9 mouse cellular contexts compared by ENCODE assay signal in genomic region chr5:99478716-99479115, GRCm38 (mm10).
DNase-seq lines count a peak whose midpoint lies in the region; ATAC-seq and TF ChIP-seq lines count a peak whose summit lies in the region.
"Had no signal": no experiment of that assay in that cellular context is flagged by ENCODE, and none has a peak within 500 bp of the region (broad histone marks: within the 10 kb centered on the region; RNA-seq: fewer than 3 reads in every experiment).

No protein-coding gene starts in this region.

- TF ChIP-seq CTCF in lung, postnatal 0 days (IDR thresholded peaks at IDR 0.05), result no peak

- peaks cover 20% of the 10 kb centered on the region for H3K4me1 ChIP-seq in lung, embryonic 15.5 days
- H3K4me1 ChIP-seq in lung, postnatal 0 days (ENCODE audit: insufficient read depth, low read depth, low read length), result peaks cover 10% of the 10 kb centered on the region; the same call in 1 of the 2 replicates
- H3K4me1 ChIP-seq in forebrain, embryonic 14.5 days (ENCODE audit: control insufficient read depth, insufficient read depth, low read length), result peaks cover 36% of the 10 kb centered on the region
- H3K4me1 ChIP-seq in liver, embryonic 11.5 days (replicated peaks; ENCODE audit: control insufficient read depth, insufficient read depth, low read length), result peaks cover 21% of the 10 kb centered on the region

- H3K4me3 ChIP-seq in lung, embryonic 15.5 days, result no peak overlapping the region
- H3K4me3 ChIP-seq in lung, postnatal 0 days (ENCODE audit: low read depth, low read length), result no peak overlapping the region
- no peak overlapping the region for H3K4me3 ChIP-seq in forebrain, embryonic 14.5 days (ENCODE audit: low read depth, low read length)
- no peak overlapping the region for H3K4me3 ChIP-seq in liver, embryonic 11.5 days (ENCODE audit: low read depth, low read length)

- 28% methylated on average over 4 of the region's 4 CpGs for WGBS in lung, embryonic 15.5 days
- 27% methylated on average over 4 of the region's 4 CpGs for WGBS in lung, postnatal 0 days
- 7% methylated on average over 4 of the region's 4 CpGs for WGBS in forebrain, embryonic 14.5 days
- 45% methylated on average over 4 of the region's 4 CpGs for WGBS in liver, embryonic 11.5 days

- no peaks in the 10 kb centered on the region for H3K36me3 ChIP-seq in lung, embryonic 15.5 days
- H3K36me3 ChIP-seq in lung, postnatal 0 days (ENCODE audit: insufficient read depth, low read length), result no peaks in the 10 kb centered on the region
- H3K36me3 ChIP-seq in forebrain, embryonic 14.5 days (ENCODE audit: control insufficient read depth, insufficient read depth, low read length), result no peaks in the 10 kb centered on the region
- no peaks in the 10 kb centered on the region for H3K36me3 ChIP-seq in liver, embryonic 11.5 days (ENCODE audit: control insufficient read depth, insufficient read depth, low read length)
- H3K36me3 ChIP-seq: G1E had no signal

- H3K27me3 ChIP-seq in lung, embryonic 15.5 days, result no peaks in the 10 kb centered on the region
- no peaks in the 10 kb centered on the region for H3K27me3 ChIP-seq in lung, postnatal 0 days (replicated peaks; ENCODE audit: insufficient read depth, low read length)
- no peaks in the 10 kb centered on the region for H3K27me3 ChIP-seq in forebrain, embryonic 14.5 days (replicated peaks; ENCODE audit: control insufficient read depth, insufficient read depth, low read length)
- H3K27me3 ChIP-seq in liver, embryonic 11.5 days (replicated peaks; ENCODE audit: control insufficient read depth, insufficient read depth, low read length), result no peaks in the 10 kb centered on the region

- no peak for DNase-seq in lung, postnatal 0 days (ENCODE audit: low spot score)
- peak; percentile 54 for DNase-seq in forebrain, embryonic 14.5 days (ENCODE audit: low spot score)
- DNase-seq in liver, embryonic 11.5 days (ENCODE audit: low spot score), result no peak
- peak; percentile 36 for DNase-seq in retina, embryonic 14.5 days (ENCODE audit: low spot score)
- no peak for DNase-seq in layer of hippocampus, adult 18-20 months (ENCODE audit: low spot score in 2 of 2)
- DNase-seq in gastrocnemius, postnatal 4 days (ENCODE audit: low spot score in 2 of 2), result no peak
- no peak for DNase-seq in adrenal gland, postnatal 14 days

- ATAC-seq in lung, embryonic 15.5 days (ENCODE audit: borderline replicate concordance, extremely low read depth, low FRiP score, low TSS enrichment), result no peak
- no peak for ATAC-seq in lung, postnatal 0 days
- peak; percentile 2; the same call in 1 of the 2 replicates for ATAC-seq in forebrain, embryonic 14.5 days
- peak; percentile 64 for ATAC-seq in liver, embryonic 11.5 days (replicated peaks; ENCODE audit: low FRiP score)

- 0 out of 2 replicates have a peak overlapping the region, but pooled peaks have one; percentile 80 for H3K27ac ChIP-seq in lung, embryonic 15.5 days
- no peak overlapping the region for H3K27ac ChIP-seq in lung, postnatal 0 days (ENCODE audit: low read length)
- peak overlapping the region; percentile 86 for H3K27ac ChIP-seq in forebrain, embryonic 14.5 days (ENCODE audit: low read depth, low read length)
- H3K27ac ChIP-seq in liver, embryonic 11.5 days (ENCODE audit: low read depth, low read length), result no peak overlapping the region; the same call in 1 of the 2 replicates

- H3K4me2 ChIP-seq in lung, embryonic 15.5 days, result no peak overlapping the region
- no peak overlapping the region for H3K4me2 ChIP-seq in lung, postnatal 0 days (replicated peaks; ENCODE audit: low read depth, low read length)
- peak overlapping the region; percentile 18; the same call in 1 of the 2 replicates for H3K4me2 ChIP-seq in forebrain, embryonic 14.5 days (ENCODE audit: low read length)
- H3K4me2 ChIP-seq in liver, embryonic 11.5 days, result no peak overlapping the region; the same call in 1 of the 2 replicates

- no peak for TF ChIP-seq EP300 in lung, postnatal 0 days (IDR thresholded peaks at IDR 0.05)

- H3K9ac ChIP-seq in lung, embryonic 15.5 days, result no peak overlapping the region
- H3K9ac ChIP-seq in lung, postnatal 0 days (replicated peaks; ENCODE audit: low read depth), result no peak overlapping the region
- H3K9ac ChIP-seq in forebrain, embryonic 14.5 days (ENCODE audit: low read length), result no peak overlapping the region
- H3K9ac ChIP-seq in liver, embryonic 11.5 days (ENCODE audit: low read depth, low read length), result no peak overlapping the region

- H3K9me3 ChIP-seq in lung, embryonic 15.5 days, result no peaks in the 10 kb centered on the region
- no peaks in the 10 kb centered on the region for H3K9me3 ChIP-seq in lung, postnatal 0 days (ENCODE audit: low read length)
- no peaks in the 10 kb centered on the region for H3K9me3 ChIP-seq in forebrain, embryonic 14.5 days (replicated peaks; ENCODE audit: control insufficient read depth, low read length)
- no peaks in the 10 kb centered on the region for H3K9me3 ChIP-seq in liver, embryonic 11.5 days (ENCODE audit: control insufficient read depth, low read length)

Comparison
In these comparisons a context has a peak if more than half of its experiments do, and no peak if none do; other contexts are left out.
1. H3K27ac ChIP-seq: peak in lung, embryonic 15.5 days (single experiment) and forebrain, embryonic 14.5 days (single experiment); none in lung, postnatal 0 days (single experiment) and liver, embryonic 11.5 days (single experiment).
2. ATAC-seq: peak in forebrain, embryonic 14.5 days (single experiment) and liver, embryonic 11.5 days (single experiment); none in lung, embryonic 15.5 days (single experiment) and lung, postnatal 0 days (single experiment).
3. DNase-seq: peak in forebrain, embryonic 14.5 days (single experiment) and retina, embryonic 14.5 days (single experiment); none in lung, postnatal 0 days (single experiment), liver, embryonic 11.5 days (single experiment), layer of hippocampus, adult 18-20 months (0 of 2), gastrocnemius, postnatal 4 days (0 of 2) and adrenal gland, postnatal 14 days (single experiment).